Mouse (Mus musculus) ES-E14 (cell line): Measurements from ENCODE around the gene Adcy5.

Experiments used
- CHD2 ChIP-seq: IDR thresholded peaks from 2 replicates; pipeline ENCODE4 v1.6.1; 2014; ENCODE audit warnings: mild to moderate bottlenecking, low read depth, low read length, inconsistent platforms
- HCFC1 ChIP-seq: IDR thresholded peaks from 2 replicates; pipeline ENCODE4 v1.6.1; 2012; ENCODE audit warnings: low read length, inconsistent platforms, borderline replicate concordance; ENCODE audit not compliant: insufficient read depth
- MAFK ChIP-seq: IDR thresholded peaks from 2 replicates; pipeline ENCODE4 v1.6.1; 2014; ENCODE audit warnings: mild to moderate bottlenecking, low read depth, low read length, inconsistent platforms; ENCODE audit not compliant: insufficient read depth
- ZC3H11A ChIP-seq: IDR thresholded peaks from 2 replicates; pipeline ENCODE4 v1.6.1; 2012; ENCODE audit warnings: low read depth, mild to moderate bottlenecking, inconsistent platforms, low read length, borderline replicate concordance
- ZNF384 ChIP-seq: IDR thresholded peaks from 2 replicates; pipeline ENCODE4 v1.6.1; 2012; ENCODE audit warnings: low read depth, low read length, inconsistent platforms

GRCm38 (mm10) chr16:35153146-35153755 is 1.4 kb upstream of the Adcy5 start:
- TF ChIP-seq CHD2: no peak
- TF ChIP-seq HCFC1: no peak
- TF ChIP-seq ZC3H11A: no peak
- TF ChIP-seq ZNF384: no peak
- no peak for TF ChIP-seq MAFK
